Mouse (Mus musculus): ENCODE measurements at regions not wholly inside any gene's neighbourhood (a gene's known extent, or its start where the extent isn't known, plus 50 kb on each side); places are given as distances from the start of the nearest gene placed in this dataset.
"Not testable (repeated sequence)": the region's sequence is repeated elsewhere in the genome, so short reads cannot be mapped to it uniquely, and the experiment has no call there.

DNA sequence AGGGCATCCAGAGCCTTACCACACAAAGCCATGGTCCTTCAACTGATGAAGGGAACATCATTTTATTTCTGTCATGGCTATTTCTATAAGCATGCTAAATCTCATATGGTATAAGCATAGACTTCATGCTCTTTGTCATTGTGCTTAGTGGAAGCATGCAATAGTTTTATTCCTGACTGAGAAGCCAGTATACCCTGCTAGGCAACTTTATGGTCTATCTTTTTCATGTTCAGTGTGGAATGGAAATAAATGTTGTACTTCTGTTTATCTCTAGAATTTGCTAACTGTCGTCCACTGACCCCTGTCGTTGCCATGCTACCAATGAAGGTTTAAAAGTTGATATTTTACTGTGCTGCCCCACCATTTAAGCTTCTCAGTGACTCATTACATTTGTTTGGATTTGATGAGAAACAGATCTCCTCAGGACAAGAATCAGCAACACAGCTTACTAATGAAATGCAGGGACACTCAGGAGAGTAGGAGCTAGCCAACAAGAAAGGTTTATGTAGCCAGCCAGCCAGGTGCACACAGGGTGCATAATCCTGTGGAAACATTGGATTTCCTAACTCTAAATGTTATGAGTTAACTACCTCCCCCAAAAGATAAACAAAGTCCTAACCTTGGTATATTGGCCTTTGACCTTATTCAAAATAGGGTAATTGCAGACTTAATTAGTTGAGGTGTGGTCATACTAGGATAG lies 364.3 kb upstream of the Ngly1 start:
- no peaks in the 10 kb centered on the region for H3K27me3 ChIP-seq (ENCODE audit: control insufficient read depth, insufficient read depth, low read length)
- ATAC-seq (ENCODE audit: insufficient read depth): no peak
- no peaks in the 10 kb centered on the region for H3K36me3 ChIP-seq (replicated peaks; ENCODE audit: control insufficient read depth, insufficient read depth, low read depth)
- H3K4me1 ChIP-seq (replicated peaks; ENCODE audit: control insufficient read depth in 2 of 2, insufficient read depth in 2 of 2, low read length in 1 of 2): no peaks in the 10 kb centered on the region
- no peak overlapping the region for H3K4me2 ChIP-seq (ENCODE audit: low read depth)
- no peaks in the 10 kb centered on the region for H3K9me3 ChIP-seq (ENCODE audit: control insufficient read depth, low read length)
- H3K27ac ChIP-seq: no peak overlapping the region
- DNase-seq (ENCODE audit: low read depth in 3 of 3, low spot score in 3 of 3): no peak
- 48% methylated on average over 2 of the region's 2 CpGs for WGBS (ENCODE audit: insufficient replicate concordance)
- TF ChIP-seq CTCF (IDR thresholded peaks at IDR 0.05; ENCODE audit: low read depth) (no peak), EP300 (IDR thresholded peaks at IDR 0.05; ENCODE audit: low read depth) (no peak)
- H3K4me3 ChIP-seq (ENCODE audit: insufficient read depth in 1 of 2, low read depth in 2 of 2, low read length in 2 of 2): no peak overlapping the region
- H3K9ac ChIP-seq (replicated peaks): no peak overlapping the region

DNA sequence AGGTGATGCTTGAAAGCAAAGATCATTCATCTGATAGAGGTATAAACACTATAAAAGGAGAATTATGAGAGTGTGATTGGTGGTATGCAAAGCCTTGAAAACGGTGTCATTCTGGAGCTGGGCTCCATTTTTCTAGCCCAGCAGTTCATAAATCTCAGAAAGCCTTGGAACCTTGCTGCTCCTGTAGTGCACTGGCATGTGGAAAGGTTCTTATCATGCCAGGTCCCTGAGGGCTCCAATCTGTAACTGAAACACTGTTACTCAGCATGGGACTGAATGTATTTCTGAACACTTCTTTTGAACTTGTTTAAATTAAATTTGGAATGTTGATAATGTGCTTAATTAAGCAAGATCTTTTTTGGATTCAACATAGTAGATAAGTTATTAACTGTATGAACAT lies 352.0 kb upstream of the Ngly1 start:
- H3K27ac ChIP-seq: no peak overlapping the region
- no peaks in the 10 kb centered on the region for H3K36me3 ChIP-seq (replicated peaks; ENCODE audit: control insufficient read depth, insufficient read depth, low read depth)
- H3K4me1 ChIP-seq (replicated peaks; ENCODE audit: control insufficient read depth in 2 of 2, insufficient read depth in 2 of 2, low read length in 1 of 2): no peaks in the 10 kb centered on the region
- H3K27me3 ChIP-seq (ENCODE audit: control insufficient read depth, insufficient read depth, low read length): no peaks in the 10 kb centered on the region
- no peak for TF ChIP-seq EP300 (IDR thresholded peaks at IDR 0.05; ENCODE audit: low read depth)
- no peak for TF ChIP-seq CTCF (IDR thresholded peaks at IDR 0.05; ENCODE audit: low read depth)
- no peak overlapping the region for H3K9ac ChIP-seq (replicated peaks)
- H3K4me2 ChIP-seq (ENCODE audit: low read depth): no peak overlapping the region
- WGBS (ENCODE audit: insufficient replicate concordance): 38% methylated on average over 1 of the region's 1 CpGs
- H3K4me3 ChIP-seq (ENCODE audit: insufficient read depth in 1 of 2, low read depth in 2 of 2, low read length in 2 of 2): no peak overlapping the region
- ATAC-seq (ENCODE audit: insufficient read depth) (no peak), DNase-seq (ENCODE audit: low read depth in 3 of 3, low spot score in 3 of 3) (no peak)
- no peaks in the 10 kb centered on the region for H3K9me3 ChIP-seq (ENCODE audit: control insufficient read depth, low read length)

GRCm38 (mm10) chr14:15906429-15906828 lies 342.7 kb upstream of the Ngly1 start:
- not testable (repeated sequence) for H3K27ac ChIP-seq; ATAC-seq (ENCODE audit: insufficient read depth); H3K27me3 ChIP-seq (ENCODE audit: control insufficient read depth, insufficient read depth, low read length); DNase-seq (ENCODE audit: low read depth in 3 of 3, low spot score in 3 of 3); H3K4me3 ChIP-seq (ENCODE audit: insufficient read depth in 1 of 2, low read depth in 2 of 2, low read length in 2 of 2); H3K4me2 ChIP-seq (ENCODE audit: low read depth); H3K36me3 ChIP-seq (replicated peaks; ENCODE audit: control insufficient read depth, insufficient read depth, low read depth); H3K9ac ChIP-seq (replicated peaks); H3K9me3 ChIP-seq (ENCODE audit: control insufficient read depth, low read length); H3K4me1 ChIP-seq (replicated peaks; ENCODE audit: control insufficient read depth in 2 of 2, insufficient read depth in 2 of 2, low read length in 1 of 2)
- 61% methylated on average over 11 of the region's 11 CpGs for WGBS (ENCODE audit: insufficient replicate concordance)

DNA sequence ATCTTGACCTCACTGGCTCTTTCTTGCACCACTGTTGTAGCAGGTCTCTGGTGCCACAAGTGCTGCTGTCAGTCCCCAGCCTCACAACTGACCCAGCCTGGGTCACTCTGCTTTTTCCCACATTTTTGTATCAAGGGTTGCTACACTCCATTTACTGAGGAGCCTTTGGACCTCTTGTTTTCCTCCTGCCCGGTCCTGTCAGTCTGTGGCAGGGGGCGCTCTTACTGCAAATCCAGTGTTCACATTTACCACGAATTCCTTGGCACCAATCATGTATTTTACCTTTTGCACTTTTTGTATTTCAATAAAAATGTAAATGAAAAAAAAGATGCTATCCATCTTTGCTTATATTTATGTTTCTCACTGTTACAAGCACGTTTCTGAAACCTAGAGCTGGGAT lies 335.9 kb upstream of the Ngly1 start:
- H3K36me3 ChIP-seq (replicated peaks; ENCODE audit: control insufficient read depth, insufficient read depth, low read depth); H3K9ac ChIP-seq (replicated peaks); DNase-seq (ENCODE audit: low read depth in 3 of 3, low spot score in 3 of 3); H3K4me3 ChIP-seq (ENCODE audit: insufficient read depth in 1 of 2, low read depth in 2 of 2, low read length in 2 of 2); H3K4me1 ChIP-seq (replicated peaks; ENCODE audit: control insufficient read depth in 2 of 2, insufficient read depth in 2 of 2, low read length in 1 of 2); ATAC-seq (ENCODE audit: insufficient read depth); H3K27ac ChIP-seq; H3K27me3 ChIP-seq (ENCODE audit: control insufficient read depth, insufficient read depth, low read length); H3K4me2 ChIP-seq (ENCODE audit: low read depth); H3K9me3 ChIP-seq (ENCODE audit: control insufficient read depth, low read length): not testable (repeated sequence)
- WGBS (ENCODE audit: insufficient replicate concordance): 47% methylated on average over 4 of the region's 4 CpGs

- DNase-seq (ENCODE audit: low read depth in 3 of 3, low spot score in 3 of 3) (no peak), ATAC-seq (ENCODE audit: insufficient read depth) (no peak)
- 58% methylated on average over 3 of the region's 3 CpGs for WGBS (ENCODE audit: insufficient replicate concordance)
- Histone ChIP-seq H3K27me3 (ENCODE audit: control insufficient read depth, insufficient read depth, low read length) (no peaks in the 10 kb centered on the region), H3K4me1 (replicated peaks; ENCODE audit: control insufficient read depth in 2 of 2, insufficient read depth in 2 of 2, low read length in 1 of 2) (no peaks in the 10 kb centered on the region), H3K9ac (replicated peaks) (no peak overlapping the region), H3K27ac (no peak overlapping the region), H3K4me3 (ENCODE audit: insufficient read depth in 1 of 2, low read depth in 2 of 2, low read length in 2 of 2) (no peak overlapping the region), H3K36me3 (replicated peaks; ENCODE audit: control insufficient read depth, insufficient read depth, low read depth) (no peaks in the 10 kb centered on the region), H3K4me2 (ENCODE audit: low read depth) (no peak overlapping the region), H3K9me3 (ENCODE audit: control insufficient read depth, low read length) (no peaks in the 10 kb centered on the region)
- TF ChIP-seq CTCF (IDR thresholded peaks at IDR 0.05; ENCODE audit: low read depth) (no peak), EP300 (IDR thresholded peaks at IDR 0.05; ENCODE audit: low read depth) (no peak)
These were observed 334.9 kb upstream of the Ngly1 start for GRCm38 (mm10) chr14:15914176-15914575.

- not testable (repeated sequence) for H3K4me1 ChIP-seq (replicated peaks; ENCODE audit: control insufficient read depth in 2 of 2, insufficient read depth in 2 of 2, low read length in 1 of 2); H3K27ac ChIP-seq; H3K27me3 ChIP-seq (ENCODE audit: control insufficient read depth, insufficient read depth, low read length); ATAC-seq (ENCODE audit: insufficient read depth); H3K9ac ChIP-seq (replicated peaks); H3K36me3 ChIP-seq (replicated peaks; ENCODE audit: control insufficient read depth, insufficient read depth, low read depth); H3K9me3 ChIP-seq (ENCODE audit: control insufficient read depth, low read length); DNase-seq (ENCODE audit: low read depth in 3 of 3, low spot score in 3 of 3); H3K4me2 ChIP-seq (ENCODE audit: low read depth); H3K4me3 ChIP-seq (ENCODE audit: insufficient read depth in 1 of 2, low read depth in 2 of 2, low read length in 2 of 2)
- whole genome bisulfite sequencing (ENCODE audit: insufficient replicate concordance): 56% methylated on average over 3 of the region's 3 CpGs
These were observed 324.4 kb upstream of the Ngly1 start for GRCm38 (mm10) chr14:15924676-15925075.

All from liver, embryonic 14.5 days (tissue).